Mouse (Mus musculus): ENCODE measurements at regions not wholly inside any gene's neighbourhood (a gene's known extent, or its start where the extent isn't known, plus 50 kb on each side); places are given as distances from the start of the nearest gene placed in this dataset.

GRCm38 (mm10) chr13:54285968-54286367 is 85.2 kb upstream of the Cplx2 start:
- DNase-seq, result peak; percentile 86

GRCm38 (mm10) chr13:54286616-54287015 is 84.5 kb upstream of the Cplx2 start:
- DNase-seq, result no peak

- DNase-seq, result no peak
These were observed 81.1 kb upstream of the Cplx2 start for GRCm38 (mm10) chr13:54290066-54290465.

GRCm38 (mm10) chr13:54292394-54292793 is 78.8 kb upstream of the Cplx2 start:
- DNase-seq, result no peak

GRCm38 (mm10) chr13:54293006-54293405 is 78.1 kb upstream of the Cplx2 start:
- no peak for DNase-seq

GRCm38 (mm10) chr13:54295475-54296259 is 75.5 kb upstream of the Cplx2 start:
- no peak for DNase-seq

GRCm38 (mm10) chr13:54296260-54296555 is 74.9 kb upstream of the Cplx2 start:
- no peak for DNase-seq

- no peak for DNase-seq
These were observed 72.3 kb upstream of the Cplx2 start for GRCm38 (mm10) chr13:54298851-54299250.

- DNase-seq, result no peak
These were observed 71.9 kb upstream of the Cplx2 start for GRCm38 (mm10) chr13:54299295-54299694.

GRCm38 (mm10) chr13:54301110-54301509 is 70.0 kb upstream of the Cplx2 start:
- DNase-seq, result no peak

GRCm38 (mm10) chr13:54301677-54302076 is 69.5 kb upstream of the Cplx2 start:
- DNase-seq, result no peak

GRCm38 (mm10) chr13:54302351-54303070 is 68.6 kb upstream of the Cplx2 start:
- DNase-seq, result no peak

- peak; percentile 84 for DNase-seq
These were observed 67.9 kb upstream of the Cplx2 start for GRCm38 (mm10) chr13:54303071-54303924.

GRCm38 (mm10) chr13:54304251-54304650 is 66.9 kb upstream of the Cplx2 start:
- no peak for DNase-seq

GRCm38 (mm10) chr13:54308591-54308990 is 62.6 kb upstream of the Cplx2 start:
- DNase-seq, result no peak

GRCm38 (mm10) chr13:54309354-54309753 is 61.8 kb upstream of the Cplx2 start:
- DNase-seq, result peak; percentile 89

- DNase-seq, result no peak
These were observed 61.0 kb upstream of the Cplx2 start for GRCm38 (mm10) chr13:54310144-54310543.

GRCm38 (mm10) chr13:54311327-54312026 is 59.7 kb upstream of the Cplx2 start:
- no peak for DNase-seq

GRCm38 (mm10) chr13:54312405-54313185 is 58.6 kb upstream of the Cplx2 start:
- peak; percentile 83 for DNase-seq

GRCm38 (mm10) chr13:54315333-54315732 is 55.8 kb upstream of the Cplx2 start:
- no peak for DNase-seq

- no peak for DNase-seq
These were observed 54.2 kb upstream of the Cplx2 start for GRCm38 (mm10) chr13:54316907-54317306.

GRCm38 (mm10) chr13:54318161-54318560 is 53.0 kb upstream of the Cplx2 start:
- DNase-seq, result no peak
